Mouse (Mus musculus) midbrain, embryonic 14.5 days (tissue): ENCODE results near the gene Mall. TPM values are rescaled to one million over a fixed set of nuclear protein-coding genes. Genes with fewer than 3 reads are reported as not detected.

Experiments used
- ATAC-seq: fragments of 200-750 bp; cut with Nextera tagmentation; 2 replicates; pipeline ENCODE4 v1.8.0; 2017; ENCODE audit warnings: moderate number of reproducible peaks, moderate library complexity; ENCODE audit not compliant: low FRiP score, low TSS enrichment
- DNase-seq: peaks from one replicate; pipeline ENCODE4 v3.0.0-alpha.2; 2015
- H3K27ac ChIP-seq: fragments of 300-500 bp; sonication (generic); replicated peaks from 2 replicates; pipeline ENCODE4 v1.5.1; 2014; ENCODE audit warnings: mild to moderate bottlenecking, low read depth, low read length, moderate library complexity
- H3K27me3 ChIP-seq: fragments of 300-500 bp; sonication (generic); 2 replicates; pipeline ENCODE4 v1.6.1; 2014; ENCODE audit warnings: low read length, control low read depth, mixed read lengths; ENCODE audit not compliant: control insufficient read depth, insufficient read depth
- H3K36me3 ChIP-seq: fragments of 300-500 bp; sonication (generic); 2 replicates; pipeline ENCODE4 v1.6.1; 2014; ENCODE audit warnings: low read length, control low read depth; ENCODE audit not compliant: control insufficient read depth, insufficient read depth
- H3K4me1 ChIP-seq: fragments of 300-500 bp; sonication (generic); 2 replicates; pipeline ENCODE4 v1.6.1; 2014; ENCODE audit warnings: mild to moderate bottlenecking, antibody characterized with exemption, low read length, control low read depth; ENCODE audit not compliant: control insufficient read depth, insufficient read depth
- H3K4me2 ChIP-seq: fragments of 300-500 bp; sonication (generic); 2 replicates; pipeline ENCODE4 v1.6.1; 2014; ENCODE audit warnings: mild to moderate bottlenecking, low read length, moderate library complexity
- H3K4me3 ChIP-seq: fragments of 300-500 bp; sonication (generic); replicated peaks from 2 replicates; pipeline ENCODE4 v1.5.1; 2014; ENCODE audit warnings: low read depth, low read length
- H3K9ac ChIP-seq: fragments of 300-500 bp; sonication (generic); replicated peaks from 2 replicates; pipeline ENCODE4 v1.6.1; 2014; ENCODE audit warnings: mild to moderate bottlenecking, low read length, moderate library complexity
- H3K9me3 ChIP-seq: fragments of 300-500 bp; sonication (generic); 2 replicates; pipeline ENCODE4 v1.6.1; 2016; ENCODE audit warnings: low read length, control low read depth, mixed read lengths; ENCODE audit not compliant: control insufficient read depth
- WGBS: fragments of 180-500 bp; shearing (Covaris S2); extraction: QIAGEN DNeasy Blood & Tissue Kit; methylation state at CpG from one replicate; pipeline ENCODE4 v1.1.7; 2014; 5-methylcytosine and 5-hydroxymethylcytosine counted together
- polyA plus RNA-seq: library from polyadenylated mRNA; unstranded; fragments of >200 nt; fragmentation: Nextera tagmentation; extraction: Ambion mirVana; gene quantifications from 2 replicates; pipeline ENCODE4 v1.2.1, GENCODE M21; 2014

Mall gene
- polyA plus RNA-seq, 1 experiment from 2014 or later = 0.95 TPM

- Histone ChIP-seq H3K4me1 (no peaks in the 10 kb centered on the region), H3K4me2 (no peak overlapping the region), H3K9ac (no peak overlapping the region), H3K9me3 (no peaks in the 10 kb centered on the region), H3K27me3 (no peaks in the 10 kb centered on the region), H3K4me3 (no peak overlapping the region), H3K36me3 (peaks cover 34% of the 10 kb centered on the region), H3K27ac (no peak overlapping the region)
- ATAC-seq (no peak), DNase-seq (no peak)
- 92% methylated on average over 5 of the region's 5 CpGs for WGBS
Observed at GRCm38 (mm10) chr2:127759157-127759880, 29.6 kb upstream of the Mall start.

GRCm38 (mm10) chr2:127757171-127757570 is 27.4 kb upstream of the Mall start:
- no peak overlapping the region for H3K4me2 ChIP-seq
- H3K9me3 ChIP-seq = no peaks in the 10 kb centered on the region
- peaks cover 26% of the 10 kb centered on the region for H3K36me3 ChIP-seq
- no peak overlapping the region for H3K9ac ChIP-seq
- H3K4me1 ChIP-seq = no peaks in the 10 kb centered on the region
- no peaks in the 10 kb centered on the region for H3K27me3 ChIP-seq
- peak overlapping the region; percentile 32; the same call in 1 of the 2 replicates for H3K27ac ChIP-seq
- no peak overlapping the region for H3K4me3 ChIP-seq
- 46% methylated on average over 8 of the region's 8 CpGs for WGBS
- peak; percentile 35 for DNase-seq
- ATAC-seq = no peak

GRCm38 (mm10) chr2:127754113-127754512 is 24.4 kb upstream of the Mall start:
- no peak for DNase-seq
- Histone ChIP-seq H3K9ac (no peak overlapping the region), H3K27ac (no peak overlapping the region), H3K27me3 (no peaks in the 10 kb centered on the region), H3K4me1 (no peaks in the 10 kb centered on the region), H3K4me2 (no peak overlapping the region), H3K36me3 (0 out of 2 replicates have a peak, but pooled peaks cover under 1% of the 10 kb centered on the region), H3K4me3 (no peak overlapping the region), H3K9me3 (no peaks in the 10 kb centered on the region)
- ATAC-seq = no peak
- WGBS = 96% methylated on average over 4 of the region's 4 CpGs

GRCm38 (mm10) chr2:127751849-127752610 is 22.3 kb upstream of the Mall start:
- Histone ChIP-seq H3K27ac (no peak overlapping the region), H3K9ac (no peak overlapping the region), H3K4me1 (no peaks in the 10 kb centered on the region), H3K4me2 (no peak overlapping the region), H3K4me3 (no peak overlapping the region), H3K9me3 (no peaks in the 10 kb centered on the region), H3K36me3 (no peaks in the 10 kb centered on the region), H3K27me3 (no peaks in the 10 kb centered on the region)
- WGBS = 75% methylated on average over 11 of the region's 11 CpGs
- ATAC-seq = no peak
- no peak for DNase-seq

- Histone ChIP-seq H3K4me1 (no peaks in the 10 kb centered on the region), H3K27me3 (no peaks in the 10 kb centered on the region), H3K36me3 (peaks cover 9% of the 10 kb centered on the region; the same call in 1 of the 2 replicates), H3K9ac (no peak overlapping the region), H3K27ac (no peak overlapping the region), H3K4me3 (no peak overlapping the region), H3K9me3 (no peaks in the 10 kb centered on the region), H3K4me2 (no peak overlapping the region)
- 89% methylated on average over 1 of the region's 1 CpGs for WGBS
- DNase-seq (no peak), ATAC-seq (no peak)
Observed at GRCm38 (mm10) chr2:127749376-127749775, 19.6 kb upstream of the Mall start.

- no peak overlapping the region for H3K9ac ChIP-seq
- 67% methylated on average over 7 of the region's 7 CpGs for WGBS
- H3K4me1 ChIP-seq = no peaks in the 10 kb centered on the region
- no peak for DNase-seq
- H3K9me3 ChIP-seq = no peaks in the 10 kb centered on the region
- no peak for ATAC-seq
- H3K27ac ChIP-seq = no peak overlapping the region
- no peak overlapping the region for H3K4me2 ChIP-seq
- H3K27me3 ChIP-seq = no peaks in the 10 kb centered on the region
- H3K4me3 ChIP-seq = no peak overlapping the region
- peaks cover 9% of the 10 kb centered on the region; the same call in 1 of the 2 replicates for H3K36me3 ChIP-seq
Observed at GRCm38 (mm10) chr2:127748316-127748715, 18.6 kb upstream of the Mall start.

- ATAC-seq (no peak), DNase-seq (no peak)
- Histone ChIP-seq H3K4me2 (no peak overlapping the region), H3K9ac (no peak overlapping the region), H3K27ac (no peak overlapping the region), H3K36me3 (peaks cover 20% of the 10 kb centered on the region), H3K9me3 (no peaks in the 10 kb centered on the region), H3K4me1 (no peaks in the 10 kb centered on the region), H3K27me3 (no peaks in the 10 kb centered on the region), H3K4me3 (no peak overlapping the region)
- WGBS = 85% methylated on average over 3 of the region's 3 CpGs
Observed at GRCm38 (mm10) chr2:127742637-127743036, 12.9 kb upstream of the Mall start.

- WGBS = 86% methylated on average over 9 of the region's 9 CpGs
- Histone ChIP-seq H3K27ac (no peak overlapping the region), H3K9me3 (no peaks in the 10 kb centered on the region), H3K27me3 (no peaks in the 10 kb centered on the region), H3K4me1 (no peaks in the 10 kb centered on the region), H3K9ac (no peak overlapping the region), H3K36me3 (peaks cover 17% of the 10 kb centered on the region), H3K4me3 (no peak overlapping the region), H3K4me2 (no peak overlapping the region)
- ATAC-seq (no peak), DNase-seq (no peak)
Observed at GRCm38 (mm10) chr2:127740756-127741519, 11.2 kb upstream of the Mall start.
